Mouse (Mus musculus) cerebellum, postnatal 25 days (tissue): ENCODE measurements around the gene Zhx3.

Experiments
- DNase-seq, 2 experiments: peaks; one replicate each; pipeline ENCODE4 v3.0.0; 2021; ENCODE audit warnings: mixed read lengths in 2 of 2

Zhx3 gene

GRCm38 (mm10) chr2:160746637-160747036 is 126.2 kb downstream of the Zhx3 start:
- no peak for DNase-seq

- DNase-seq = no peak
These were observed 127.3 kb downstream of the Zhx3 start for GRCm38 (mm10) chr2:160745497-160745896.

GRCm38 (mm10) chr2:160744823-160745210 is 128.0 kb downstream of the Zhx3 start:
- no peak for DNase-seq

GRCm38 (mm10) chr2:160744040-160744822 is 128.6 kb downstream of the Zhx3 start:
- peak; percentile 64 to 83 for DNase-seq

- DNase-seq = no peak
These were observed 130.6 kb downstream of the Zhx3 start for GRCm38 (mm10) chr2:160742161-160742609.

- DNase-seq = no peak
These were observed 131.2 kb downstream of the Zhx3 start for GRCm38 (mm10) chr2:160741580-160741979.

- DNase-seq = peak; percentile 39 to 50
These were observed 132.2 kb downstream of the Zhx3 start for GRCm38 (mm10) chr2:160740521-160741156.

GRCm38 (mm10) chr2:160739647-160740356 is 133.0 kb downstream of the Zhx3 start:
- DNase-seq = no peak

- DNase-seq = no peak
These were observed 134.4 kb downstream of the Zhx3 start for GRCm38 (mm10) chr2:160738354-160738753.

- DNase-seq = no peak
These were observed 136.3 kb downstream of the Zhx3 start for GRCm38 (mm10) chr2:160736466-160736865.

GRCm38 (mm10) chr2:160735706-160736310 is 137.0 kb downstream of the Zhx3 start:
- no peak for DNase-seq

- no peak for DNase-seq
These were observed 138.5 kb downstream of the Zhx3 start for GRCm38 (mm10) chr2:160734331-160734730.

GRCm38 (mm10) chr2:160733131-160733531 is 139.7 kb downstream of the Zhx3 start:
- no peak for DNase-seq

- no peak for DNase-seq
These were observed 140.3 kb downstream of the Zhx3 start for GRCm38 (mm10) chr2:160732420-160732995.

GRCm38 (mm10) chr2:160731839-160732261 is 140.9 kb downstream of the Zhx3 start:
- peak in 1 of 2 experiments; percentile 75 for DNase-seq

- DNase-seq = peak; percentile 96 to 97
These were observed 141.5 kb downstream of the Zhx3 start, which contains the start of gene Plcg1 for GRCm38 (mm10) chr2:160731117-160731838. Gene Plcg1, plus strand, starts transcription at chr2:160731300.

GRCm38 (mm10) chr2:160730797-160731116 is 142.0 kb downstream of the Zhx3 start:
- no peak for DNase-seq

- peak in 1 of 2 experiments; percentile 48 for DNase-seq
These were observed 142.7 kb downstream of the Zhx3 start for GRCm38 (mm10) chr2:160729851-160730796.

- no peak for DNase-seq
These were observed 143.4 kb downstream of the Zhx3 start for GRCm38 (mm10) chr2:160729436-160729835.

GRCm38 (mm10) chr2:160728972-160729371 is 143.8 kb downstream of the Zhx3 start:
- no peak for DNase-seq
